Mouse (Mus musculus) kidney, postnatal 4 days (tissue): ENCODE results near the gene Gm43517.

ENCODE experiments used
- DNase-seq, 2 experiments: peaks; one replicate each; pipeline ENCODE4 v3.0.0; 2021; ENCODE audit warnings: mixed read lengths in 2 of 2

The Gm43517 gene

GRCm38 (mm10) chr12:49386081-49386805, 1.3 kb downstream of the Gm43517 start:
- no peak for DNase-seq

- no peak for DNase-seq
These were observed 3.1 kb downstream of the Gm43517 start for GRCm38 (mm10) chr12:49387856-49388598.

GRCm38 (mm10) chr12:49389666-49390065, 4.7 kb downstream of the Gm43517 start:
- DNase-seq, result no peak

GRCm38 (mm10) chr12:49390257-49390656, 5.3 kb downstream of the Gm43517 start:
- no peak for DNase-seq

- no peak for DNase-seq
These were observed 5.9 kb downstream of the Gm43517 start for GRCm38 (mm10) chr12:49390926-49391304.

- peak; percentile 73 to 80 for DNase-seq
These were observed 6.5 kb downstream of the Gm43517 start for GRCm38 (mm10) chr12:49391305-49392040.

- DNase-seq, result no peak
These were observed 7.0 kb downstream of the Gm43517 start for GRCm38 (mm10) chr12:49392041-49392390.

- DNase-seq, result no peak
These were observed 7.9 kb downstream of the Gm43517 start for GRCm38 (mm10) chr12:49392876-49393275.

GRCm38 (mm10) chr12:49393639-49394038, 8.7 kb downstream of the Gm43517 start:
- no peak for DNase-seq

- no peak for DNase-seq
These were observed 9.2 kb downstream of the Gm43517 start for GRCm38 (mm10) chr12:49394181-49394580.

GRCm38 (mm10) chr12:49394836-49395235, 9.9 kb downstream of the Gm43517 start:
- no peak for DNase-seq

GRCm38 (mm10) chr12:49395969-49396368, 11.0 kb downstream of the Gm43517 start:
- DNase-seq, result no peak

GRCm38 (mm10) chr12:49396776-49397175, 11.8 kb downstream of the Gm43517 start:
- DNase-seq, result no peak

GRCm38 (mm10) chr12:49397443-49398162, 12.6 kb downstream of the Gm43517 start:
- DNase-seq, result no peak

GRCm38 (mm10) chr12:49398163-49398540, 13.2 kb downstream of the Gm43517 start:
- DNase-seq, result no peak

- DNase-seq, result no peak
These were observed 13.7 kb downstream of the Gm43517 start for GRCm38 (mm10) chr12:49398636-49399035.

GRCm38 (mm10) chr12:49399611-49400010, 14.6 kb downstream of the Gm43517 start:
- DNase-seq, result no peak

GRCm38 (mm10) chr12:49400036-49400852, 15.3 kb downstream of the Gm43517 start:
- no peak for DNase-seq

GRCm38 (mm10) chr12:49400853-49401118, 15.8 kb downstream of the Gm43517 start:
- DNase-seq, result no peak

- peak; percentile 42 to 46 for DNase-seq
These were observed 16.3 kb downstream of the Gm43517 start for GRCm38 (mm10) chr12:49401119-49401795.

- no peak for DNase-seq
These were observed 16.8 kb downstream of the Gm43517 start for GRCm38 (mm10) chr12:49401796-49402130.

- no peak for DNase-seq
These were observed 24.9 kb downstream of the Gm43517 start for GRCm38 (mm10) chr12:49409833-49410232.
